ENCODE assay signal across 23 mouse cellular contexts in genomic region chr17:85138393-85138792, GRCm38 (mm10).
"Had no signal": no experiment of that assay in that cellular context is flagged by ENCODE, and none has a peak within 500 bp of the region (broad histone marks: within the 10 kb centered on the region; RNA-seq: fewer than 3 reads in every experiment).

No protein-coding gene starts in this region.

- H3K9me3 ChIP-seq: liver, embryonic 15.5 days; lung, embryonic 15.5 days; megakaryocyte, embryonic 14.5 days; midbrain, embryonic 10.5 days; midbrain, embryonic 13.5 days; neural tube, embryonic 13.5 days; neural tube, embryonic 15.5 days had no signal

- H3K36me3 ChIP-seq: liver, embryonic 15.5 days; lung, embryonic 15.5 days; midbrain, embryonic 10.5 days; midbrain, embryonic 13.5 days; neural tube, embryonic 13.5 days; neural tube, embryonic 15.5 days had no signal

- H3K27ac ChIP-seq: liver, embryonic 15.5 days; lung, embryonic 15.5 days; macrophage; midbrain, embryonic 10.5 days; midbrain, embryonic 13.5 days; neural tube, embryonic 13.5 days; neural tube, embryonic 15.5 days had no signal

- H3K4me1 ChIP-seq: liver, embryonic 15.5 days; lung, embryonic 15.5 days; neural tube, embryonic 15.5 days had no signal

- H3K4me3 ChIP-seq: liver, embryonic 15.5 days; lung, embryonic 15.5 days; megakaryocyte, embryonic 14.5 days; midbrain, embryonic 10.5 days; midbrain, embryonic 13.5 days; myocyte; neural tube, embryonic 13.5 days; neural tube, embryonic 15.5 days had no signal

- H3K27me3 ChIP-seq: liver, embryonic 15.5 days; lung, embryonic 15.5 days; megakaryocyte, embryonic 14.5 days; midbrain, embryonic 13.5 days; neural tube, embryonic 13.5 days; neural tube, embryonic 15.5 days had no signal

- DNase-seq: liver, postnatal 0 days; lung, adult 2 months; lung, postnatal 14 days; lung, postnatal 36 days; retina, postnatal 1 day; right cerebral cortex, adult 18-20 months; right cerebral cortex, postnatal 25 days; right cerebral cortex, postnatal 4 days; spleen, adult 18-20 months; thymus, adult 2 months; thymus, postnatal 25 days; thymus, postnatal 4 days had no signal

- H3K4me2 ChIP-seq: liver, embryonic 15.5 days; lung, embryonic 15.5 days; midbrain, embryonic 13.5 days; neural tube, embryonic 13.5 days; neural tube, embryonic 15.5 days had no signal

- H3K9ac ChIP-seq: liver, embryonic 15.5 days; liver, postnatal 0 days; lung, embryonic 15.5 days; midbrain, embryonic 13.5 days; neural tube, embryonic 13.5 days; neural tube, embryonic 15.5 days had no signal

- ATAC-seq: liver, postnatal 0 days; lung, postnatal 0 days; midbrain, embryonic 13.5 days; midbrain, embryonic 16.5 days had no signal
